Mouse (Mus musculus) ovary, adult 10 weeks (tissue): ENCODE results near the gene Tiprl. TPM values are rescaled to one million over a fixed set of nuclear protein-coding genes. Genes with fewer than 3 reads are reported as not detected.

Source experiments
- polyA plus RNA-seq: library from polyadenylated mRNA; stranded (reverse); fragments of 350-450 nt; fragmentation: Illumina TruSeq; extraction: RNeasy Lipid Tissue Mini Kit (QIAGEN cat#74804); gene quantifications from one replicate; pipeline ENCODE4 v1.2.3, GENCODE M21; 2014

Gene Tiprl
- 127 TPM for polyA plus RNA-seq

GRCm38 (mm10) chr1:165236321-165237298 is at the start of gene Tiprl:
TSS of gene Tiprl (minus strand) at chr1:165236996.

GRCm38 (mm10) chr1:165193880-165194661 is 42.7 kb downstream of the Tiprl start, which contains the start of gene Sft2d2:
TSS of gene Sft2d2 (minus strand) at chr1:165194438.

Other genes starting within 250 kb of the Tiprl start
- not detected for gene Tbx19, start 76.2 kb downstream of the Tiprl start, polyA plus RNA-seq
- 56.3 TPM for gene Sft2d2, start 42.6 kb downstream of the Tiprl start, polyA plus RNA-seq
- gene Gpr161, start 58.8 kb upstream of the Tiprl start, polyA plus RNA-seq: 7.2 TPM
- 43.4 TPM for gene Dcaf6, start 223.5 kb upstream of the Tiprl start, polyA plus RNA-seq
- gene Mpc2, start 223.6 kb upstream of the Tiprl start, polyA plus RNA-seq: 163 TPM
- gene Adcy10, start 248.2 kb upstream of the Tiprl start, polyA plus RNA-seq: not detected